Mouse (Mus musculus) retina, embryonic 14.5 days (tissue): Measurements from ENCODE around the gene Pygm.

Experiments
- DNase-seq: peaks from one replicate; pipeline ENCODE4 v3.0.0-alpha.2; 2015; ENCODE audit warnings: low spot score

Pygm gene

DNA sequence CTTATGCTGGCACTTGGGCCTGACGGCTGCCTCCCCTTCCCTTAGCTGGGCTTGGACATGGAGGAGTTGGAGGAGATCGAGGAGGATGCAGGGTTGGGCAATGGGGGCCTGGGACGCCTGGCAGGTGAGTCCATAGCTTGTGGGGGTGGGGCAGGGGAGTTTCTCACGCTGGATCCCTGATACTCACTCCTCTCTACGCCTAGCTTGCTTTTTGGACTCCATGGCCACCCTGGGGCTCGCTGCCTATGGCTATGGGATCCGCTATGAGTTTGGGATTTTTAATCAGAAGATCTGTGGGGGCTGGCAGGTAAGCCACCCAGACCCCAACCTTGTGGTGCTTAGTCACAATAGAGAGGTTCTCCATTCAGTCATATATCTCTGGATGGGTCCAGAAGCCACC lies 1.6 kb downstream of the Pygm start:
- DNase-seq, result no peak

DNA sequence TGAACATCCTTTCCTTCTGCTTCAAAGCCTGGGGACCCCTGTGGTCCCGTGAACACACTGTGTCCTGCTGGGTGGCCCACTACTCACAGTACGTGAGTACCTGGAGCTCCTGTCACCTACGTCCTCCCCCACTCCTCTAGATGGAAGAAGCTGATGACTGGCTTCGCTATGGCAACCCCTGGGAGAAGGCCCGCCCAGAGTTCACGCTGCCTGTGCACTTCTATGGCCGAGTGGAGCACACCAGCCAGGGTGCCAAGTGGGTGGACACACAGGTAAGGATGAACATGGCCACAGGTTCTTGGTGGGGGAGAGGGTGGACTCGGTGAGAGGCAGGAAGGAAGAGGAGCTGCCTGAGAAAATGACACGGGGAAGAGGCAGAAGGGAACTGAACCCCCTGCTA lies 2.0 kb downstream of the Pygm start:
- no peak for DNase-seq

DNA sequence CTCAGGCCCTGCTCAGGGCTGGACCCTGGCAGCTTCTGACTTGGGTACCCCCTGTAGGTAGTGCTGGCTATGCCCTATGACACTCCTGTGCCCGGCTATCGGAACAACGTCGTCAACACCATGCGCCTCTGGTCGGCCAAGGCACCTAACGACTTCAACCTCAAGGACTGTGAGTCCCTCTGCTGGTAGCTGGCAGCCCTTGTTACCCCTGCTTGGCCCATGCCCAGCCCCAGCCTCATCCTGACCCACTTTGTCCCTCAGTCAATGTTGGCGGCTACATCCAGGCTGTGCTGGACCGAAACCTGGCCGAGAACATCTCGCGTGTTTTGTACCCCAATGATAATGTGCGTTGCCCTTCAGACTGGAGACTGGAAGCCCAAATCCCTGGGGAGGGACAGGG lies 3.8 kb downstream of the Pygm start:
- no peak for DNase-seq

DNA sequence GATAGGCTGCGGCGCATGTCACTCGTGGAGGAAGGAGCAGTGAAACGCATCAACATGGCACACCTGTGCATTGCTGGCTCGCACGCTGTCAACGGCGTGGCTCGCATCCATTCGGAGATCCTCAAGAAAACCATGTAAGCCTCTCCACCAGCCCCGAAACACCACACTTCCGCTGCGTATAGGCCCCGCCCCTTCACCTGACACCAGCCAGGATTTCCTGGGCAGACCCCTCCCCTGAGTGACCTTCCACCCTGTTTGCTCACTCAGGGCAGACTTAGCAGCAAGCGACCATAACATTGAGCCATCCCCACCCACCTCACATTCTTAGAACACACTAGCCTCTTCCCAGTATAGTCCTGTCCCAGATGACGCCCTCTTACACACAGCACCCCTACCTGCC lies 5.6 kb downstream of the Pygm start:
- DNase-seq, result peak; percentile 22

DNA sequence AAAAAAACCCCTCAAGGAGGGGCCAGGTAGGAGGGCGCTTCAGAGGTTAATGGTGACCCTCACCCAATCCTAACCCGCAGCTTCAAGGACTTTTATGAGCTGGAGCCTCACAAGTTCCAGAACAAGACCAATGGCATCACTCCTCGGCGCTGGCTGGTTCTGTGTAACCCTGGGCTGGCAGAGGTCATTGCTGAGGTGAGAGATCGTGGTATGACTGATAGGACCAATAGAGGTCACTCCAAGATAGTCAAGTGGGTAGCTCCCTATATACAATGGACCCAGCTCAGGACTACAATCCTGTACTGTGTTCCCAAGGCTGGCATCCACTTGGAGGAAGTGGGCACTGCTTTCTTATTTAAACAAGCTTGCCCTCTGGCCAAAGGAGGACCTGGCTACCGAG lies 6.1 kb downstream of the Pygm start:
- DNase-seq, result no peak

DNA sequence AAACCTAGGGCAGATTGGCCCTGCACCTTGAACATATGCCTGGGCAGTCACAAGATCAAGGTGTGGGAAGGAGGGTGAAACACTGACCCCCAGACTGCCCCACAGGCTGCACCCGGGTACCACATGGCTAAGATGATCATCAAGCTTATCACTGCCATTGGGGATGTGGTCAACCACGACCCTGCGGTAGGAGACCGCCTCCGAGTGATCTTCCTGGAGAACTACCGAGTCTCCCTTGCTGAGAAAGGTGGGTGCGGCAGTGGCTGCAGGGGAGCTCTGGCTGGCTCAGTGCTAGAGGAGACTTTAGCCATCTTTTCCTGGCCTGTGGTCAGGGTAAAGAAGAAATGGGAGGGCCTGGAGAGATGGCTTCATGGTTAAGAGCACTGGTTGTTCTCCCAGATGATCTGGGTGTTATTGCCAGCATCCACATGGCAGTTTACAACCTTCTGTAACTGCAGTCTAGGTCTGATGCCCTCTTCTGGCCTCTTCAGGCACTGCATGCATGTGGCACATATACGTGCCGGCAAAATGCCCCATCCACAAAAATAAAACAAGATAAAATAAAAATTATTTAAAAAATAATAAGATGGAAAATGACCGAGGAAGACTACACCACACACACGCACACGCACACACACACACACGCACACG lies 8.7 kb downstream of the Pygm start:
- no peak for DNase-seq

DNA sequence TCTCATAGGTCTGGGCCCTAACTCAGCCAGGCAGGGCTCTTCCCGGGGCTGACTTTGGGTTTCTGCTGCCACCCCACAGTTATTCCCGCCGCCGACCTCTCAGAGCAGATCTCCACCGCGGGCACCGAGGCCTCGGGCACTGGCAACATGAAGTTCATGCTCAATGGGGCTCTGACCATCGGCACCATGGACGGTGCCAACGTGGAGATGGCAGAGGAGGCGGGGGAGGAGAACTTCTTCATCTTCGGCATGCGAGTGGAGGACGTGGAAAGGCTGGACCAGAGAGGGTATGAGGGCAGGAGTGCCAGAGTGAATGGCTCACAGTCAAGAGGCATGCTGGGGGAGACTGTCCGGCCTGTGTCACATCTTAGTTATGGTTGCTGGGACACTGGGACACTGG lies 9.4 kb downstream of the Pygm start:
- no peak for DNase-seq

DNA sequence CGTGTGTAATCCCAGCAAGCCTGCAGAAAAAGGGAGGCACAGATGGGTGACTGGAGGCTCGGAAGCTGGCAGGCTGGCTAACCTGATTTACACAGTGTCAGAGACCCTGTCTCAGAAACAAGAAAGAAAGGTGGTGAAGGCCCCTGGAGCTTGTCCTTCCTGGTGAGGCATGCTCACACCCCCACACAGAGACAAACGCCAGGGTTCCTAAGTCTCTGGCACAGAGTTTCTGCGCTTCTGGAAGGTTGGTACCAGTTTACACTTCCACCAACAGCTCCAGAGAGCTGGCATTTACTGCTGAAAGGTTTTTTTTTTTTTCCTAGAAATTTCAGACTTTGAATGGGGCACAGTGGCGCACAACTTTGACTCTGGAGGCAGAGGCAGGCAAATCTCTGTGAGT lies 12.0 kb downstream of the Pygm start:
- DNase-seq, result no peak

DNA sequence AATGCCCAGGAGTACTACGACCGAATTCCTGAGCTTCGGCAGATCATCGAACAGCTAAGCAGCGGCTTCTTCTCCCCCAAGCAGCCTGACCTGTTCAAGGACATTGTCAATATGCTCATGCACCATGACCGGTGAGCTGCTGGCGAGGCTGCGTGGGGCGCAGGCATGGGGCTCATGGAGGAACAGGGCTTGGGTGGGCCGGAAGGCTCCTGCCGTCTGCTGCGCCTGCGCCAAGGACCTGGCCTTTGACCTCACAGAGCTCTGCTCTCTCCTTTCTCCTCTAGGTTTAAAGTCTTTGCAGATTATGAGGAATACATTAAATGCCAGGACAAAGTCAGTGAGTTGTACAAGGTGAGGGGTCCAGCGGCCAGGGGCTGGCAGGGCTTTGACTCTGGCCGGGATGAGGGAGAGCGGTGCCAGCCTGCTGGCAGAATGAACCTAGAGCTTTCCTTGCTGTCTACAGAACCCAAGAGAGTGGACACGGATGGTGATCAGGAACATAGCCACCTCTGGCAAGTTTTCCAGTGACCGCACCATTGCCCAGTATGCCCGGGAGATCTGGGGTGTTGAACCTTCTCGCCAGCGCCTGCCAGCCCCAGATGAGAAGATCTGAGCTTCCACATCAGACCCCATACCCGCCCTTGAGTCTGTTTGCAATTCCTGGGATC lies 13.5 kb downstream of the Pygm start:
- no peak for DNase-seq

DNA sequence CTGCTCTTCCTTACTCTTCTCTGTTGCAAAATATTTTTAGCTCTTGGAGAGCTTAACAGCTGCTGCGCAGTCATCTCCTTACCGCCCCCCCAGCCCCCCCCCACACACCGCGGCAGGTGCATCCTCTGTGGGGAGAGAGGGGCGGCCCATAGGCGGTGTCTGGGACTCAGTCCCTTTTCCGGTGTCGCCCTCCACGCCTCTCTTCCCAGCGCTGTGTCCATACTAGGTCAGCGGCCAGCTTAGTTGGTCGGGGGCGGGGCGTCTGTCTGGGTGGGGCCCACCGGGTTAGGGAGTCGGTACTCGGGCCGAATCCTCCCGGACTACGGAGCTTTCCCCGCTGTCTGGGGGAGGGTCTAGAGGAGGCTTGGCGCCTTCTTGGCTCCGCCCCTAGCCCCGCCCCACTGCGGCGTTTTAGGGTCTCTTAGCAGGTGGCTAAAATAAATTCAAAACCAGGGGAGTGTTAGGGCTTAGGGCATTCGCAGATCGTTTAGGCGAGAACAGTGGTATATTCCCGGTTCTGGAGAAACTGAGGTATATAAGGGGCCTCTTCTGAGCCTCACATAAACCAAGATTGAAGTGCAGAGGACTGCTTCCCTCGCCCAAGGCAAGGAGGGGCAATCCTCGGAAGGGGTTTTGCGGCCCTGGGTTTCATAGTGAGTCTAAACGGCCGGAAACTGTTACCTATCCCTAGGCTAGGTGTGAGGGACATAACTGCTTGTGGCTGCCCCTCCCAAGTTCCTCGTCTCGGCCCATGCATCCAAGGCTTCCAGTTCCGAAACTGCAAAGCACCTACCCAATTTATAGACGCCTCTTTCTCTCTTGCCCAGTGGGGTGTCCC lies 14.5 kb downstream of the Pygm start:
- peak; percentile 80 for DNase-seq

DNA sequence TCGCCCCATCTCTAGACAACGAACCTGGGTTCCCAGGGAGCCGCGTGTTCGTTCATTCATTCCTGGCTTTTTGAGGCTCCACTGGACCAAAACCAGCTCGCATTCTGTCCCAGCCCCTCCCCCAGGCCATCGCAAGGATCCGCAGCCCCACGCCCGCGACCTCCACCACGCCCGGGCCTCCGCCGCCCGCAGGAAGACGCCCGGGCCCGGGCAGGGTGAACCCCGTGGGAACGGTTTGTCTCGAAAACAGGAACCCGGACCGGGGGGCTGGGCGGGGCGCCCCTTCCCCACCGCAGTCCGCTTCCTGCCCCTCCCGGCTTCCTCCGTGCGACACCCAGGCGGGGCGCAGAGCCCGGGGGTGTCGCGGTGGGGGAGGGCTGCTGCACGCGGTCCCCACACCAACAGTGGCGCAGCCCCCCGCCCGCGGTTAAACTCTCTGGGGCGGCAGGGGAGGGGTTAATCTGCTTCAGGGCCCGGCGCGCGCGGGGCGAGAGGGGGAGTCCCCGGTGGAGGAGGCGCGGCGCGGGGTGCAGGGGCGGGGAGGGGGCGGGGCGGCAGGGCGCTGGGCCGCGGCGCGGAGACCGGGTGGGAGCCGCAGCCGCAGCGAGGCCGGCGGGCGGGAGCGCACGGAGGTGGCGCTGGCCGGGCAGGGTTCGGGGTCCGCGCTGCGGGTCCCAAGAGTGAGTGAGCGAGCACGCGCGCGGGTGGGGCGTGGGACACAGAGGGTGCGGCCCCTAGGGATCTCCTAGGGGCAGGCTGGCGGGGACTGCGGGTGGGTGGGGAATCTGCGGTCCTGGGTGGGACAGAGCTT lies 15.3 kb downstream of the Pygm start, which contains the start of gene Rasgrp2:
Gene Rasgrp2 (plus strand): TSS at position 56 of the 811 bp plus-strand sequence.
- peak; percentile 60 for DNase-seq

DNA sequence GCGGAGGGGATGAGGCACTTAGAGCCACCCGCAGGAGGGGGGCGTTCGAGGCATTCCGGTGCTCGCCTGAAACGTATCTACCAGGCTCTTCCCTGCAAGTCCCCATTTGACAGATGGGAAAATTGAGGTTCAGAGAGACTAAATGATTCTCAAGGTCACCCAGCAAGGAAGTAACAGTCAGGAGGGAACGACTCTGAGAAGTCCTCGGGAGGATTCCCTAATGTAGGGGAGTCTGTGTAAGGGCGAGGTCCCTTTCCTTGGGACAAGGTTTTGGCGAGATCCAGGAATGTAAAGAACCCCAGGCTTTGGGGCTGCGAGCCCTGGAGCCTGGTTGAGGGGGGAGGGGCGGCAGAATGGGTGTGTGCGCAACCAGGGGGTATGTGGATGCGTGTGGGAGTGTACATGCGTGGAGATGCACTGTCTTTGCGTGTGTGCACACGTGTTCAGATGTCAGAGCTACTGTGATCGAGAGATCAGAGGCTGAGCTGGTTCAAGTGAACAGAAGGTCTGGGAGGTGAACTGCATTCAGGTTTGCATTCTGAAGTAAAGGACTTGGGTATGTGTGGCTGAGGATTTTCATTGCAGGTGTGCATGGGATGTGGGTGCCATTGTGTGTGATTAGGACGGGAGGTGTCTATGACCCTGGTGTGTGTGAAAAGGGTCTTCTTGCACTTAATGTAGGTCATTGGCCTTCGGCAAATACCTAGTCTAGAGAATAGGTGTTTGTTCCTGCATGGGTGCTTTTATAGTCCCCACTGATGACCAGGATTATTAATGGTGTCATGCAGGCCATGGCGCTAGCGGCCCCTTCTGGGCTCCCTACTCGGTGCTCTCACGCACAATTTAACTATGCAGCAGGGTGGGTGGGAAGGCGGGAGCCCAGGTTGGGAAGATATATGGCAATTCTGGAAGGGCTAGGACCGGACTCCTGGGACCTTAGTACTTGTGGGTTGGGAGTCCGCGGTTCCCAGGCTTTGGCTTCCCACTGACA lies 16.2 kb downstream of the Pygm start:
- DNase-seq, result peak; percentile 32

DNA sequence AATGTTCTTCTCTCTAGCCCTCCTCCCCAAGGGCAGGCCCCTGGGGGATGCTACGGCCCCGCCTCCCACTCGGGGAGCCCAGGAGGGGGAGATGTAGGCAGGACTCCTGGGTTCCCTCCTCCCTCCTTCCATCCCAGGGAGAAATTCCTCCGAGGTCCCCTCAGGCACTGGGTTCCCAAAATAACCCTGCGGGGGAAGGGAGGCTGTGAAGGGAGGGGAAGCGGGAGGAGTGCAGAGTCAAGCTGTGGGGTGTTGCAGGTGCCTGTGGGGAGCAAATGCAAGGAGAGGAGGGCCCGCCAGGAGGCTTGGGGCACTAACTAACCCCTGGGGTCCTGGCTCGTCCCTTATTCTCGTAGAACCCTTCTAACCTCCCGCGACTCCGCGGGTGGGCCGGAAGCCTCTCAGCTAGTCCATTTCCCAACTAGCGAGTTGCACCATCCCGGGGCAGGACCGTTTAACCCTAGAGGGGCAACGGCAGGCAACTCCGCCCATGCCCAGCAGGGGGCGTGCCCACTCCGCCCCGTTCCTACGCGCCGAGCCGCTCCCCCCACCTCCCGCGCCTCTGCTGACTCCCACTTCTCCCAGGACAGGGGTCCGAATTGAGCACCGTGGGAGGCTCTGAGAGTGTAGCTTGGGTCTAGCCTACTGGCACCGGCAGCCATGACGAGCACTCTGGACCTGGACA lies 17.1 kb downstream of the Pygm start:
- DNase-seq, result peak; percentile 88

DNA sequence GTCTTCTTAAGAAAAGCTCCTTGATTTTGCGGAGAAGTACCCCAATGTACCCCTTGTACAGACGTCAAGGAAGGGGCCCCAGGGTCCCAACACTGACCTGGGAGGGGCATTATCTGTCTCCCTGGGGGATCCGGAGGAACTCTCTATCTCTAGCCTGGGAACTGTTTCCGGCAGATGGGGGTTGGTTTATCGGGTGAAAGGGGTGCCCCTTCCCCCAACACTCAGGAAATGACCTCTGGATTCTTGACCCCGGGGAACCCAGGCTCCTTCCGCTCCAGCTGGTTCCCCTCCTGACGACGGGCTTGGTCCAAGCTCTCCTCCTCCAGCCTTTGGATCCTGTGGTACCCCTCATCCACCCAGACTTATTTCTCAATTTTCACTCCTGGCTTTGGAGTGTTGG lies 17.8 kb downstream of the Pygm start:
- DNase-seq, result no peak

DNA sequence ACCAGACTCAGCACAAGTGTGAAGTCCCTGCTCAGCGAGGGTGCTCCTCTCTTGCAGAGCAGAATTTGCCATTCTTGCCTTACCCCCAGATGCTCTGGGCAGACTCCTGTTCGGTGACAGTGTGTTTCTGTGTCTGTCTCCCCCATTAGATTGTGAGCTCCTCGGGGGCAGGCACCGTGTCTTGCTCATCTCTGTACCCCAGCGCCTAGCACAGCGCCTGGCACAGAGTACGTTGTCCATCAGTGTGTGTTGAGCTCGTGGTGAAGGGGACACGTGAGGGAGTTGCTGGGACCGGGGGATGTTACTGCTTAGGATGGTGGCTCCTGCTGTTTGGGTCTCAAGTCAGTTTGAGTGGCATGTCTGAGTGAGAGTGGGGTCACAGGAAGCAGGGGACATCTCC lies 19.7 kb downstream of the Pygm start:
- DNase-seq, result no peak

DNA sequence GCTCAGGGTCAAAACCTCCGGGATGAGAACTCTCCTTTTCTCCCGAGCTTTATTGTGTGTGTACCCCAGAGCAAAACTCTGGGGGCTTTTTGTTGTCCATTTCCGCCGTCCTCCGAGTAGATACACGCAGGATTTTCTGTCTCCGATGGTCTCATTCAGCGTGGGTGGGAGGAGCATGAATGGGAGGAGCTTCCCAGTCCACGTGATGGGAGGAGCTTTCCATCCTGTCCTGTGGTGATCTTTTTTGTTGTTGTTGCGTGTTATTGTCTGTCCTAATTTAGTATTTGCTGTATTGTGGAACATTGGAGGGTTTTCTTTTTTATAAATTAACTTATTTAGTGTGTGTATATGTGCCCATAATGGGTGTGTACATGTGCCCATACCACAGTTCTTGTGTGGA lies 21.2 kb downstream of the Pygm start:
- DNase-seq, result no peak

DNA sequence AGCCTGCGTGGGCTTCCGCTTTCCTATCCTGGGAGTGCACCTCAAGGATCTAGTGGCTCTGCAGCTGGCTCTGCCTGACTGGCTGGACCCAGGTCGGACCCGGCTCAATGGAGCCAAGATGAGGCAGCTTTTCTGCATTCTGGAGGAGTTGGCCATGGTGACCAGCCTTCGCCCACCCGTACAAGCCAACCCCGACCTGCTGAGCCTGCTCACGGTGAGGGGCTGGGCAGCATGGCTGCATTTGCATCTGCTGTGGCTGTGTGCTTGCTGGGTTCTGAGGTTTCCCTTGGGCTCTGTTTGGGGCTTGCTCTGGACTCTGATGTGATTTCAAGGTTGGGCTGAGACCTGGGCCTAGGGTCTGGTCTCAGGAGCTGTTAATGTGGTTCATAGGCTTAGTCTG lies 22.9 kb downstream of the Pygm start:
- no peak for DNase-seq

DNA sequence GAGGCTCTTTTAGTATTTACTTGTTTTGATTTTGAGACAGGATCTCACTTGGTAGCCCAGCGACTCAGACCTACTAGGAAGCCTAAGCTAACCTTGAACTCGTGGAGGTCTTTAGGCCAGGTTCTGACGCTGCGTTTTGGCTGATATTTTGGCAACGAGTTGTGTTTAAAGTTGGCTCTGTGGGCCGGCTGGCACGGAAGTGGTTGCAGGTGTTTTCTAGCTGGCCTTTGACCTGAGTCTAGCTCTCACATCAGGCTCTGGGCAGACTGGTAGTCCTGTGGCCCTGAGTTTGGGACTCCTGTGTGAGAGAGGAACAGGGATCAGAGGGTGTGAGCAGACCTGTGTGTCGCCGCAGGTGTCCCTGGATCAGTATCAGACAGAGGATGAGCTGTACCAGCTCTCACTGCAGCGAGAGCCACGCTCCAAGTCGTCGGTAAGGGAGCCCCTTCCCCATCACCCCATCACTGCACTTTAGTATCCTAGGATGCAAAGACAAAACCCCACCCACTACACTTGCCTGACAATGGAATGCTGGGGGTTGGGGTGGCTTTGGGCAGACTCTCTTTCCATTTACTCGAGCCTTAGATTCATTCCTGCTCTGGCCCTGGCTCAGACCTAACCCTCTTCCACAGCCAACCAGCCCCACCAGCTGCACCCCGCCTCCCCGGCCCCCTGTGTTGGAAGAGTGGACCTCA lies 23.8 kb downstream of the Pygm start:
- DNase-seq, result no peak

DNA sequence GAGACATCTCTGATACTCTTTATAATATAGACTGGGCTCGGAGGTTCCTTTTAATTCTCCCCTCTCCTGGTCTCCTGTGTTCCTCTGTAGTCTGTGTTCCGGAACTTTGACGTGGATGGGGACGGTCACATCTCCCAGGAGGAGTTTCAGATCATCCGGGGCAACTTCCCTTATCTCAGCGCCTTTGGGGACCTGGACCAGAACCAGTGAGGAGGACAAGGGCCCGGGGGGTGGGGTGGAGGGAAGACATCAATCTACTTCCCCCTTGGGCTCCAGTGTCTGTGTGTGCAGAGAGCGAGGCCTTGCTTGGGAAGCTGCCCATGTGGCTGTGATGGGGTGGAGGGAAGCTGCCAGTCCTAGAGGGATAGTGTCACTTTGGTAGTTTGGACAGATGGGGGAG lies 24.6 kb downstream of the Pygm start:
- no peak for DNase-seq

DNA sequence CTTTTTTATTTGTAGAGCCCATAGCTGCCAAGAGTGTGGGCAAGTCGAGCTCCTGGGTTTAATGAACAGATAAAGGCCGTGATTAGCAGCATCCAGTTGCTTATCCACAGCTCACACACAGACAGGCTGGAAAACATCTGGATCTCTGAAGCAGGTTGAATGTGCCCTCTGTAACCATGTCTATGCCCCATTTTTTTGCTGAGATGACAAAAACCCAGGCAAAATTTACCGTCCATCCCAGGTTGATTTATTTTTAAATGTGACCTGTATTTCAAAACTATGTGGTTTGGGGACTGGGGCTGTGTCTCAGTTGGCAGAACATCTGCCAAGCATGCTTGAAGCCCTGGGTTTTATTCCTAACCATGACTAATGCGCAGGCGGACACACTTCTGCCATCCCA lies 25.0 kb downstream of the Pygm start:
- DNase-seq, result no peak
